Mouse (Mus musculus): ENCODE measurements around the gene Higd1b.

- TF ChIP-seq CTCF (conservative IDR thresholded peaks at IDR 0.05 in 1 of 2, IDR thresholded peaks at IDR 0.05 in 1 of 2; ENCODE audit: low read depth in 2 of 2, low read length in 2 of 2), result no peak
- TF ChIP-seq POLR2A (IDR thresholded peaks at IDR 0.05; ENCODE audit: low read depth, low read length), result no peak
- no peak for TF ChIP-seq GABPA (IDR thresholded peaks at IDR 0.05; ENCODE audit: insufficient replicate concordance, low read depth, low read length)
- no peak for TF ChIP-seq EP300 (IDR thresholded peaks at IDR 0.05; ENCODE audit: low read length)
- TF ChIP-seq JUND (conservative IDR thresholded peaks at IDR 0.05; ENCODE audit: low read depth, low read length), result no peak
- TF ChIP-seq KAT2A (IDR thresholded peaks at IDR 0.05; ENCODE audit: insufficient replicate concordance, low read length), result no peak
- TF ChIP-seq NRF1 (IDR thresholded peaks at IDR 0.05; ENCODE audit: low read depth, low read length), result no peak
- no peak for TF ChIP-seq ZNF384 (IDR thresholded peaks at IDR 0.05; ENCODE audit: low read depth, low read length)
- TF ChIP-seq ZC3H11A (IDR thresholded peaks at IDR 0.05; ENCODE audit: low read depth, low read length), result no peak
- TF ChIP-seq TCF12 (IDR thresholded peaks at IDR 0.05; ENCODE audit: low read depth, low read length), result no peak
- TF ChIP-seq MYC (IDR thresholded peaks at IDR 0.05; ENCODE audit: low read depth, low read length), result no peak
- no peak for TF ChIP-seq MXI1 (IDR thresholded peaks at IDR 0.05; ENCODE audit: low read depth, low read length)
Observed at GRCm38 (mm10) chr11:102830276-102830675, 5.4 kb upstream of the Higd1b start.
